Mouse (Mus musculus): Measurements from ENCODE around the gene Nacad. TPM values are rescaled to one million over a fixed set of nuclear protein-coding genes. Genes with fewer than 3 reads are reported as not detected.
A peak's percentile ranks its signal among the peaks of the same experiment; 100 is the strongest.

The Nacad gene
- polyA plus RNA-seq, 1 experiment: 0.63 TPM

DNA sequence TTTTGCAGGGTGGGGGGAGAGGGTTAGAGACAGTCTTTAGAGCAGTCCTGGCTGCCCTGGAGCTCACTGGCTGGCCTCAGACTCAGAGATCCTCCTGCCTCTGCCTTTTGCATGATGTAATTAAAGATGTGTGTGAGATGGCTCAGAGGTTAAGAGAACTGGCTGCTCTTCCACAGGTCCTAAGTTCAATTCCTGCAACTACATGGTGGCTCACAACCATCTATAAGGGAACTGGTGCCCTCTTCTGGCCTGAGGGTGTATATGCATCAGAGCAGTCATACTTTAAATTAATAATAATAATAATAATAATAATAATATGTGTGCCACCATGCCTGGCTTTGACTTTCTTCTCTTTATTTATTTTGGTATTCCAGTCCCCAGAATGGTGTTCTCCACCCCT lies 23.8 kb upstream of the Nacad start:
- H3K36me3 ChIP-seq (replicated peaks; ENCODE audit: low read length): peaks cover 5% of the 10 kb centered on the region
- peaks cover 4% of the 10 kb centered on the region for H3K27me3 ChIP-seq (replicated peaks)
- peaks cover 38% of the 10 kb centered on the region for H3K4me1 ChIP-seq
- TF ChIP-seq GATA1 (IDR thresholded peaks at IDR 0.05; ENCODE audit: borderline replicate concordance, low read length): no peak
- TF ChIP-seq FLI1 (IDR thresholded peaks at IDR 0.05; ENCODE audit: low read length): no peak
- no peak overlapping the region for H3K4me3 ChIP-seq (replicated peaks)
- H3K9me3 ChIP-seq: peaks cover 14% of the 10 kb centered on the region

GRCm38 (mm10) chr11:6628568-6628967 lies 22.7 kb upstream of the Nacad start:
- Histone ChIP-seq H3K36me3 (replicated peaks; ENCODE audit: low read length) (peaks cover 13% of the 10 kb centered on the region), H3K4me3 (replicated peaks) (peak overlapping the region; percentile 24), H3K4me1 (peaks cover 49% of the 10 kb centered on the region), H3K9me3 (peaks cover 14% of the 10 kb centered on the region), H3K27me3 (replicated peaks) (no peaks in the 10 kb centered on the region)
- TF ChIP-seq FLI1 (IDR thresholded peaks at IDR 0.05; ENCODE audit: low read length) (no peak), GATA1 (IDR thresholded peaks at IDR 0.05; ENCODE audit: borderline replicate concordance, low read length) (no peak)

DNA sequence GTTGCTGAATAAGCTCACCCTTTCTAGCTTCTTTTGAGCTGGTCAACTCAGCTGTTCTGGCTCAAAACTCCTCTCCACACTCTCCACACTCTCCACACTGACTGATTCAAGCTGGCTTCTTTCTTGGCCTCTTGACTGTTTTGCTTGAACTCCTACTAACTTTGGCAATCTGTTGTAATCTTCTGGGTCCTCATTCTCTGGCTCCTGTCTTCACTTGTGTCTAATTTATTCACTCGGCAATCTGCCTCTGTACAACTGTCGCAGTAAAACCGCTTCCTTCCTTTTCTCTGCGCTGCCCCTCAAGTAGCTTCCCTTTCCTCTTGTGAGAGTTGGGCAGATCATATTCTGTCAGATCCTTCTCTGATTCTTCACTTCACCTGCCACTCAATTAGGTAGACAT lies 21.9 kb upstream of the Nacad start:
- TF ChIP-seq GATA1 (IDR thresholded peaks at IDR 0.05; ENCODE audit: borderline replicate concordance, low read length) (no peak), FLI1 (IDR thresholded peaks at IDR 0.05; ENCODE audit: low read length) (no peak)
- Histone ChIP-seq H3K9me3 (peaks cover 14% of the 10 kb centered on the region), H3K27me3 (replicated peaks) (no peaks in the 10 kb centered on the region), H3K4me1 (peaks cover 57% of the 10 kb centered on the region), H3K4me3 (replicated peaks) (peak overlapping the region; percentile 31), H3K36me3 (replicated peaks; ENCODE audit: low read length) (peaks cover 22% of the 10 kb centered on the region)

- Histone ChIP-seq H3K27me3 (replicated peaks) (no peaks in the 10 kb centered on the region), H3K4me1 (peaks cover 63% of the 10 kb centered on the region), H3K4me3 (replicated peaks) (peak overlapping the region; percentile 99), H3K9me3 (peaks cover 3% of the 10 kb centered on the region), H3K36me3 (replicated peaks; ENCODE audit: low read length) (peaks cover 31% of the 10 kb centered on the region)
- TF ChIP-seq GATA1 (IDR thresholded peaks at IDR 0.05; ENCODE audit: borderline replicate concordance, low read length): no peak
- no peak for TF ChIP-seq FLI1 (IDR thresholded peaks at IDR 0.05; ENCODE audit: low read length)
These were observed 20.5 kb upstream of the Nacad start for GRCm38 (mm10) chr11:6626388-6626772.

- TF ChIP-seq FLI1 (IDR thresholded peaks at IDR 0.05; ENCODE audit: low read length) (peak; percentile 84), GATA1 (IDR thresholded peaks at IDR 0.05; ENCODE audit: borderline replicate concordance, low read length) (no peak)
- H3K4me1 ChIP-seq: peaks cover 67% of the 10 kb centered on the region
These were observed 19.9 kb upstream of the Nacad start, which contains the start of gene Tbrg4 for GRCm38 (mm10) chr11:6625478-6626387. Gene Tbrg4 (minus strand): TSS chr11:6626067.

GRCm38 (mm10) chr11:6624619-6625382 lies 18.9 kb upstream of the Nacad start:
- H3K36me3 ChIP-seq (replicated peaks; ENCODE audit: low read length): peaks cover 45% of the 10 kb centered on the region

More at GRCm38 (mm10) chr11:6625478-6626387, 19.9 kb upstream of the Nacad start, which contains the start of gene Tbrg4:
- Histone ChIP-seq H3K36me3 (replicated peaks; ENCODE audit: low read length) (peaks cover 35% of the 10 kb centered on the region), H3K4me3 (replicated peaks) (peak within 1 kb of the TSS; percentile 99), H3K9me3 (no peaks in the 10 kb centered on the region), H3K27me3 (replicated peaks) (no peaks in the 10 kb centered on the region)

GRCm38 (mm10) chr11:6623704-6624103 lies 17.9 kb upstream of the Nacad start:
- TF ChIP-seq GATA1 (IDR thresholded peaks at IDR 0.05; ENCODE audit: borderline replicate concordance, low read length) (no peak), FLI1 (IDR thresholded peaks at IDR 0.05; ENCODE audit: low read length) (no peak)
- no peaks in the 10 kb centered on the region for H3K9me3 ChIP-seq
- peaks cover 55% of the 10 kb centered on the region for H3K36me3 ChIP-seq (replicated peaks; ENCODE audit: low read length)
- H3K4me3 ChIP-seq (replicated peaks): peak overlapping the region; percentile 91
- peaks cover 72% of the 10 kb centered on the region for H3K4me1 ChIP-seq
- H3K27me3 ChIP-seq (replicated peaks): no peaks in the 10 kb centered on the region

More at GRCm38 (mm10) chr11:6624619-6625382, 18.9 kb upstream of the Nacad start:
- H3K4me1 ChIP-seq: peaks cover 74% of the 10 kb centered on the region
- peak overlapping the region; percentile 91 for H3K4me3 ChIP-seq (replicated peaks)
- TF ChIP-seq FLI1 (IDR thresholded peaks at IDR 0.05; ENCODE audit: low read length): no peak
- TF ChIP-seq GATA1 (IDR thresholded peaks at IDR 0.05; ENCODE audit: borderline replicate concordance, low read length): no peak
- no peaks in the 10 kb centered on the region for H3K27me3 ChIP-seq (replicated peaks)
- no peaks in the 10 kb centered on the region for H3K9me3 ChIP-seq

- Histone ChIP-seq H3K36me3 (replicated peaks; ENCODE audit: low read length) (peaks cover 95% of the 10 kb centered on the region), H3K4me1 (peaks cover 47% of the 10 kb centered on the region), H3K9me3 (no peaks in the 10 kb centered on the region), H3K27me3 (replicated peaks) (no peaks in the 10 kb centered on the region), H3K4me3 (replicated peaks) (no peak overlapping the region)
- no peak for TF ChIP-seq FLI1 (IDR thresholded peaks at IDR 0.05; ENCODE audit: low read length)
- no peak for TF ChIP-seq GATA1 (IDR thresholded peaks at IDR 0.05; ENCODE audit: borderline replicate concordance, low read length)
These were observed 9.7 kb upstream of the Nacad start for GRCm38 (mm10) chr11:6615250-6616205.

GRCm38 (mm10) chr11:6605021-6605481 lies 802 bp downstream of the Nacad start:
- Histone ChIP-seq H3K36me3 (replicated peaks; ENCODE audit: low read length) (peaks cover 18% of the 10 kb centered on the region), H3K27me3 (replicated peaks) (peaks cover 57% of the 10 kb centered on the region), H3K4me1 (peaks cover 61% of the 10 kb centered on the region), H3K4me3 (replicated peaks) (peak overlapping the region; percentile 87), H3K9me3 (no peaks in the 10 kb centered on the region)
- TF ChIP-seq FLI1 (IDR thresholded peaks at IDR 0.05; ENCODE audit: low read length) (no peak), GATA1 (IDR thresholded peaks at IDR 0.05; ENCODE audit: borderline replicate concordance, low read length) (no peak)
